Mouse (Mus musculus) lung, postnatal 0 days (tissue): ENCODE data around the gene Kmt2c. TPM values are rescaled to one million over a fixed set of nuclear protein-coding genes. Genes with fewer than 3 reads are reported as not detected.

Source experiments
- ATAC-seq: fragments of 200-750 bp; cut with Nextera tagmentation; 2 replicates; pipeline ENCODE4 v1.8.0; 2017; ENCODE audit warnings: moderate library complexity
- DNase-seq: peaks from one replicate; pipeline ENCODE4 v3.0.0-alpha.2; 2016; ENCODE audit warnings: low spot score
- H3K27ac ChIP-seq: fragments of 300-500 bp; sonication (generic); 2 replicates; pipeline ENCODE4 v1.5.1; 2014; ENCODE audit warnings: antibody characterized with exemption, mild to moderate bottlenecking, low read length, mixed read lengths
- H3K27me3 ChIP-seq: fragments of 300-500 bp; sonication (generic); replicated peaks from 2 replicates; pipeline ENCODE4 v1.6.1; 2014; ENCODE audit warnings: low read length, mixed read lengths; ENCODE audit not compliant: insufficient read depth
- H3K36me3 ChIP-seq: fragments of 300-500 bp; sonication (generic); 2 replicates; pipeline ENCODE4 v1.6.1; 2014; ENCODE audit warnings: low read length, mixed read lengths; ENCODE audit not compliant: insufficient read depth
- H3K4me1 ChIP-seq: fragments of 300-500 bp; sonication (generic); 2 replicates; pipeline ENCODE4 v1.6.1; 2014; ENCODE audit warnings: antibody characterized with exemption, low read depth, low read length, mixed read lengths; ENCODE audit not compliant: insufficient read depth
- H3K4me2 ChIP-seq: fragments of 300-500 bp; sonication (generic); replicated peaks from 2 replicates; pipeline ENCODE4 v1.6.1; 2014; ENCODE audit warnings: low read depth, mild to moderate bottlenecking, low read length, moderate library complexity, mixed read lengths
- H3K4me3 ChIP-seq: fragments of 300-500 bp; sonication (generic); 2 replicates; pipeline ENCODE4 v1.5.1; 2014; ENCODE audit warnings: low read depth, low read length
- H3K9ac ChIP-seq: fragments of 300-500 bp; sonication (generic); replicated peaks from 2 replicates; pipeline ENCODE4 v1.6.1; 2014; ENCODE audit warnings: low read depth, mild to moderate bottlenecking
- H3K9me3 ChIP-seq: fragments of 300-500 bp; sonication (generic); 2 replicates; pipeline ENCODE4 v1.6.1; 2016; ENCODE audit warnings: low read length, mixed read lengths
- CTCF ChIP-seq: IDR thresholded peaks from 2 replicates; pipeline ENCODE4 v1.5.1; 2016; ENCODE audit warnings: antibody characterized with exemption, mild to moderate bottlenecking
- EP300 ChIP-seq: IDR thresholded peaks from 2 replicates; pipeline ENCODE4 v1.6.1; 2016; ENCODE audit warnings: antibody characterized with exemption, mild to moderate bottlenecking, control low read depth
- whole genome bisulfite sequencing: fragments of 180-500 bp; shearing (Covaris S2); extraction: QIAGEN DNeasy Blood & Tissue Kit; methylation state at CpG from one replicate; pipeline ENCODE4 v1.1.7; 2014; 5-methylcytosine and 5-hydroxymethylcytosine counted together
- polyA plus RNA-seq: library from polyadenylated mRNA; unstranded; fragments of >200 nt; fragmentation: Nextera tagmentation; extraction: Ambion mirVana; gene quantifications from 2 replicates; pipeline ENCODE4 v1.2.1, GENCODE M21; 2015

The Kmt2c gene
- polyA plus RNA-seq, 1 experiment from 2014 or later = 9.5 TPM

DNA sequence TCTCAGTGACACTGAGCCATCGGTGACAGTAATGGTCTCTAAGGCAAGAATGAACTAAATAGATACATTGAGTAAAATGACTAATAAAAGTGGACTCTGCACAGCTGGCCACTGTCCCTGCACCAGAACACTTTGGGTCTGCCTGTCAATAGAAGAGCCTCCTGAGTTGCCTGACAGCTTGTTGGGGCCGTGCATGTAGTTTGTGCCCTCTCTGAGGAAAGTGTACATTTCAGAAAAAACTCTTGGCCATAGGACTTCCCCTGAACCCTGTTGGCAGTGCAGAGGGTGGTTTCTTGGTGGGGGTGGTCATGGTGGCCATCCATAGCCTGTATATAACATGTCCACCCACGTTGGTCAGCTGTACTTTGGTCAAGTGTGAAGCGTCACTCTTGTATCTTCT lies 244.1 kb downstream of the Kmt2c start:
- no peak for TF ChIP-seq EP300
- TF ChIP-seq CTCF = no peak
- no peak for ATAC-seq
- no peaks in the 10 kb centered on the region for H3K27me3 ChIP-seq
- WGBS = 91% methylated on average over 4 of the region's 4 CpGs
- no peak overlapping the region for H3K27ac ChIP-seq
- no peak overlapping the region for H3K4me2 ChIP-seq
- no peak overlapping the region for H3K9ac ChIP-seq
- no peaks in the 10 kb centered on the region for H3K9me3 ChIP-seq
- H3K36me3 ChIP-seq = peaks cover 27% of the 10 kb centered on the region
- no peak overlapping the region for H3K4me3 ChIP-seq
- H3K4me1 ChIP-seq = peaks cover 5% of the 10 kb centered on the region; the same call in 1 of the 2 replicates
- no peak for DNase-seq

DNA sequence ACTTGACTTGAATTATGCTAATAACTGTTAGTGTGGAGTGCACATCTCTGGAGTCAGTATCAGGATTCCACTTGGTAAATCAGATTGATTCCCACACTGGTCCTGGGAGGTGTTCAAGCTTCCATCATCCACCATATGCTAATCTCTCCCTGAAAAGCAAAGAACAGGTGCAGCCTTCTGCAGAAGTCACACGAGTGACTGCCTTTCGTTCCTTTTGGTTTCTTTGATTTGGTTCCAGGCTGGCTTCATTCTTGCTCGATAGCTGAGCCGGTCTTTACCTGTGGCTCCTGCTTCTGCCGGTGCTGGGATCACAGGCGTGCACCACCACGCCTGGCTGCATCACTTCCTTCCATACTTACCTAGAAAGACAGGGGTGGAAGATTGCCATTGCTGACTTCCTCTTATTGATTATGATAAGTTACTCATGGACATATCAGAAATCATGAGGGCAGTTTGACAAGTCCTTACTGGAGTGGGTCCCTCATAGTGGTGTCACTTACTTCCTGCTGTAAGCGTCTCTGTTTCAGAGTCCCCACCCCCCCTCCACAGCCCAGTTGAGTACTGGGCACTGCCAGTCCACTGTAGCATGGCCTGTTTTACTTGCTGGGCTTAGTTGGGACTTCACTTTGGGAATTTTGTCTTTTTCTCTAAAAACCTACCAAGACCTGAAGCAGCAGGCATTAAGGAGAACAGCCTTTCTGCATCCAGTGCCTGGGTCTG lies 245.6 kb downstream of the Kmt2c start:
- no peak overlapping the region for H3K9ac ChIP-seq
- no peak overlapping the region for H3K4me3 ChIP-seq
- peaks cover 5% of the 10 kb centered on the region; the same call in 1 of the 2 replicates for H3K4me1 ChIP-seq
- H3K4me2 ChIP-seq = no peak overlapping the region
- no peaks in the 10 kb centered on the region for H3K9me3 ChIP-seq
- peaks cover 20% of the 10 kb centered on the region for H3K36me3 ChIP-seq
- DNase-seq = no peak
- no peak for ATAC-seq
- WGBS = 68% methylated on average over 8 of the region's 8 CpGs
- TF ChIP-seq EP300 = no peak
- TF ChIP-seq CTCF = no peak
- no peak overlapping the region for H3K27ac ChIP-seq
- H3K27me3 ChIP-seq = no peaks in the 10 kb centered on the region

DNA sequence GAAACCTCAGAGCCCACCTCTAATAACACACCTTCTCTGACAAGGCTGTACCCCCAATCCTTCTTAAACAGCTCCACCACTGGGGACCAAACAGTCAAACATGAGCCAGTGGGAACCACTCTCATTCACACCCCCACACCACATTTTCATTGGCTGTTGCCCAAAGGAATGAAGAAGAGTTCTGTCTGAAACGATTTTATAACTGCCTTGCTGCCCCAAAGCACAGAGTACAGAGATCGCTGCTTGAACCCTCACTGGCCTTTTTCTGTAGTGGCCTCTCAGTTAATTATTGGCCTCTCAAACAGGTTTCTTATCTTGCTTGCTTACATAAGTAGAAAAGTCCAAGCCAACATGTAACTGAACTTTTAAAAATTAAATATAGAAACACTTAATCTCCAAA lies 246.2 kb downstream of the Kmt2c start:
- H3K9me3 ChIP-seq = no peaks in the 10 kb centered on the region
- WGBS = 48% methylated on average over 2 of the region's 2 CpGs
- TF ChIP-seq EP300 = peak; percentile 30; the same call in 1 of the 2 replicates
- TF ChIP-seq CTCF = no peak
- peak; percentile 73 for DNase-seq
- no peak overlapping the region for H3K9ac ChIP-seq
- H3K36me3 ChIP-seq = peaks cover 20% of the 10 kb centered on the region
- no peak overlapping the region for H3K4me3 ChIP-seq
- H3K4me1 ChIP-seq = peaks cover 5% of the 10 kb centered on the region; the same call in 1 of the 2 replicates
- ATAC-seq = peak; percentile 70
- H3K27ac ChIP-seq = no peak overlapping the region
- no peaks in the 10 kb centered on the region for H3K27me3 ChIP-seq
- no peak overlapping the region for H3K4me2 ChIP-seq

DNA sequence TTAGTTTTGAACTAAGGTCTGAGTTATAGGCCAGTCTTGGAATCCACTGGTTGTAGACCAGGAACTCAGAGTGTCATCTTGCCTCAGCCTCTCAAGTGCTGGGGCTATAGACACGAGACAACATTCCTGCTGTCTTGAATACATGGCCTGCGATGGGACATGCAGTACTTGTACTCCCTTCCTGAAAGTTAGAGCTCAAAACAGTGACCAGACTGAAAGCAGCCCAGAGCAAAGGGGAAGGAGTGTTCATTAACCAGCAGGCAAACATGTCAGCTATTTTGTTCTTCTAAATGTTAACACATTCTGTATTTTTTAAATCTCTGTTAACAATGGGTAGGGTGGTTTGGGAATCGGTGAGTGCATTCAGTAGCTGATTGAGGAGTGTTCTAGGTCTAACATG lies 251.5 kb downstream of the Kmt2c start:
- Histone ChIP-seq H3K9me3 (no peaks in the 10 kb centered on the region), H3K4me3 (no peak overlapping the region), H3K9ac (no peak overlapping the region), H3K27ac (no peak overlapping the region), H3K27me3 (no peaks in the 10 kb centered on the region), H3K4me1 (no peaks in the 10 kb centered on the region), H3K4me2 (no peak overlapping the region), H3K36me3 (peaks cover 10% of the 10 kb centered on the region; the same call in 1 of the 2 replicates)
- 69% methylated on average over 3 of the region's 3 CpGs for WGBS
- DNase-seq (no peak), ATAC-seq (no peak)
- TF ChIP-seq CTCF (no peak), EP300 (no peak)

DNA sequence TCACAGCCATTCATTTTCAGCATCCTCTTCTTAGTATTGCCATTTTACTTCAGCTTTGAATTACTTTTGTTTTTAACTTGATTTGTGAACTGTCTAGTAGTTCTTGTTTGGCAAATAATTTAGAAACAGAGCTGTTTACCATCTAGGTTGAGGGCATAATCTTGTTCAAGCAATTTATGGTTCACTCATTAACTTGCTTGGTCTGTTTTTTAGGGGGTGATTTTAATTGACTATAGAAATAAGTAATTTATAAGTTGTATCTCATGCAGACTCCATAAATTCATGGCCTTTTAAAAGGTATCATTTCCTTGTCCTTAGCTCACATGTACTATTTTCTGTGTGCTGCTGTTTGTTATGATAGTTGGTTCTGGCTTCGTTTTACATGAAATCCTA lies 252.1 kb downstream of the Kmt2c start:
- H3K36me3 ChIP-seq = peaks cover 6% of the 10 kb centered on the region; the same call in 1 of the 2 replicates
- no peaks in the 10 kb centered on the region for H3K9me3 ChIP-seq
- ATAC-seq (no peak), DNase-seq (no peak)
- 87% methylated on average over 1 of the region's 1 CpGs for WGBS
- no peak overlapping the region for H3K27ac ChIP-seq
- H3K4me1 ChIP-seq = no peaks in the 10 kb centered on the region
- H3K9ac ChIP-seq = no peak overlapping the region
- no peak overlapping the region for H3K4me2 ChIP-seq
- TF ChIP-seq CTCF = no peak
- no peak for TF ChIP-seq EP300
- H3K4me3 ChIP-seq = no peak overlapping the region
- no peaks in the 10 kb centered on the region for H3K27me3 ChIP-seq

DNA sequence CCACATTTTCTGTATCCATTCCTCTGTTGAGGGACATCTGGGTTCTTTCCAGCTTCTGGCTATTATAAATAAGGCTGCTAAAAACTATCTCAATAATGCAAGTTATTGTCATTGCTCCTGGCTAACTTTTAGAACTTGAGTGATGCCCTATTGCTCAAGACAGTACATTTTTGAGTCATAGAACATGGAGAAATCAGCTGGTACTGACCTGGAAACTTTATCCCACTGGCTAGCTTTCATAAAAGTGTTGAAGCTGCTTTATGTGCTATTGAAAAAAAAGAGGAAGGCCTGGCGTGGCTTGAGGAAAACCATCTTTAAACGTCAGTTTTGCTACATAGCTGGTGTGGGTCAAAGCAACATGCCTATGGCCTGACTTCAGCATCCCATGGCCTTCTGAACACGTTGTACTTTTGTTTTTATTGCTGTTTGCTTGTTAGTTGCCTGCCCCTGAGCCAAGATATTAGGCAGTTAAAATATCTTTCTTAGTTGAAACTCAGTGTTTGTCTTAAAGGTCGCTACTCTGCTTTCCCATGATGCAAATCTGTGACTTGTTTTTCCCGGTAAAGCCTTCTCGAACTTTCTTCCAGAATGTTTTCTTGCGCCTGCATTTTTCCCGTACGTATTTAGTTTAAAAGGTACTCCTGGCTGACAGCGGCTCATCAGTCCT lies 252.6 kb downstream of the Kmt2c start:
- Histone ChIP-seq H3K36me3 (peaks cover under 1% of the 10 kb centered on the region; the same call in 1 of the 2 replicates), H3K4me1 (no peaks in the 10 kb centered on the region), H3K9ac (no peak overlapping the region), H3K4me3 (no peak overlapping the region), H3K27ac (no peak overlapping the region), H3K4me2 (no peak overlapping the region), H3K9me3 (no peaks in the 10 kb centered on the region), H3K27me3 (no peaks in the 10 kb centered on the region)
- TF ChIP-seq EP300 (no peak), CTCF (no peak)
- ATAC-seq = no peak
- no peak for DNase-seq
- 83% methylated on average over 10 of the region's 10 CpGs for WGBS
